Mouse (Mus musculus) stomach, postnatal 0 days (tissue): ENCODE results near the gene Ano3.

ENCODE experiments used
- CTCF ChIP-seq: IDR thresholded peaks from 2 replicates; pipeline ENCODE4 v1.5.1; 2016; ENCODE audit warnings: antibody characterized with exemption, low read depth, mild to moderate bottlenecking, moderate library complexity
- EP300 ChIP-seq: optimal IDR thresholded peaks from 2 replicates; pipeline ENCODE3; 2016; ENCODE audit warnings: antibody characterized with exemption

GRCm38 (mm10) chr2:110719051-110719450, 231.7 kb downstream of the Ano3 start:
- no peak for TF ChIP-seq CTCF
- no peak for TF ChIP-seq EP300
